Mouse (Mus musculus): ENCODE measurements around the gene Cldn10.

DNA sequence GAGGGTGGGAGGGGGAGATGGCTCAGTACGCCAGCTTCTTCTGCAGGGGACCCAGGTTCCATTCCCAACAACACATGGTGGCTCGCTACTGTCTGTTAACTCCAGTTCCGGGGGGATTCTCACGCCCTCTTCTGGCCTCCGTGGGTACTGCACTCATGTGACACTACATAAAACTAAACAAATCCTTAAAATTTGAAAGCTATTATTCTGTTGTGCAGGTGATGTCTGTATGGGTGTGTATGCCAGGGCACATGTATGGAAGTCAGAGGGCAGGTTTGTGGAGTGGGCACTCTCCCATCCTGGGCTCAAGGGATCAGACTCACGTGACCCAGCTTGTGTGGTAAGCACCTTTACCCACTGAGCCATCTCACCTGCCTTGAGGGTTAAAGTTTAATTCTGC lies 16.6 kb downstream of the Cldn10 start:
- TF ChIP-seq CTCF (IDR thresholded peaks at IDR 0.05; ENCODE audit: low read depth, low read length): peak; percentile 47; the same call in 1 of the 2 replicates
- TF ChIP-seq POLR2A (IDR thresholded peaks at IDR 0.05; ENCODE audit: extremely low read depth, insufficient read depth, low read length): no peak

All from liver, adult 2 months (tissue).